Mouse (Mus musculus) neural tube, embryonic 11.5 days (tissue): ENCODE measurements at regions not wholly inside any gene's neighbourhood (a gene's known extent, or its start where the extent isn't known, plus 50 kb on each side); places are given as distances from the start of the nearest gene placed in this dataset.
A peak's percentile ranks its signal among the peaks of the same experiment; 100 is the strongest.

Experiments
- ATAC-seq: fragments of 200-750 bp; cut with Nextera tagmentation; 2 replicates; pipeline ENCODE4 v1.8.0; 2017; ENCODE audit warnings: moderate number of reproducible peaks, mild to moderate bottlenecking, moderate TSS enrichment, moderate library complexity; ENCODE audit not compliant: insufficient read depth, low FRiP score, low TSS enrichment
- DNase-seq: peaks from one replicate; pipeline ENCODE4 v3.0.0-alpha.2; 2015; ENCODE audit warnings: low spot score
- H3K27ac ChIP-seq: fragments of 300-500 bp; sonication (generic); 2 replicates; pipeline ENCODE4 v1.5.1; 2014; ENCODE audit warnings: low read depth, mild to moderate bottlenecking, low read length
- H3K27me3 ChIP-seq: fragments of 300-500 bp; sonication (generic); 2 replicates; pipeline ENCODE4 v1.6.1; 2014; ENCODE audit warnings: mild to moderate bottlenecking, low read length, mixed read lengths; ENCODE audit not compliant: control insufficient read depth, insufficient read depth
- H3K36me3 ChIP-seq: fragments of 300-500 bp; sonication (generic); 2 replicates; pipeline ENCODE4 v1.6.1; 2014; ENCODE audit warnings: mild to moderate bottlenecking, low read length, moderate library complexity, mixed read lengths; ENCODE audit not compliant: control insufficient read depth, insufficient read depth
- H3K4me1 ChIP-seq: fragments of 300-500 bp; sonication (generic); 2 replicates; pipeline ENCODE4 v1.6.1; 2014; ENCODE audit warnings: low read length, mixed read lengths; ENCODE audit not compliant: control insufficient read depth, insufficient read depth
- H3K4me2 ChIP-seq: fragments of 300-500 bp; sonication (generic); 2 replicates; pipeline ENCODE4 v1.6.1; 2014; ENCODE audit warnings: low read depth, mild to moderate bottlenecking, moderate library complexity
- H3K4me3 ChIP-seq: fragments of 300-500 bp; sonication (generic); 2 replicates; pipeline ENCODE4 v1.5.1; 2014; ENCODE audit warnings: low read depth, low read length
- H3K9ac ChIP-seq: fragments of 300-500 bp; sonication (generic); 2 replicates; pipeline ENCODE4 v1.6.1; 2014; ENCODE audit warnings: mild to moderate bottlenecking, low read length
- H3K9me3 ChIP-seq: fragments of 300-500 bp; sonication (generic); 2 replicates; pipeline ENCODE4 v1.6.1; 2016; ENCODE audit warnings: low read length; ENCODE audit not compliant: control insufficient read depth
- WGBS: fragments of 180-500 bp; shearing (Covaris S2); extraction: QIAGEN DNeasy Blood & Tissue Kit; methylation state at CpG from one replicate; pipeline ENCODE4 v1.1.7; 2014; 5-methylcytosine and 5-hydroxymethylcytosine counted together

DNA sequence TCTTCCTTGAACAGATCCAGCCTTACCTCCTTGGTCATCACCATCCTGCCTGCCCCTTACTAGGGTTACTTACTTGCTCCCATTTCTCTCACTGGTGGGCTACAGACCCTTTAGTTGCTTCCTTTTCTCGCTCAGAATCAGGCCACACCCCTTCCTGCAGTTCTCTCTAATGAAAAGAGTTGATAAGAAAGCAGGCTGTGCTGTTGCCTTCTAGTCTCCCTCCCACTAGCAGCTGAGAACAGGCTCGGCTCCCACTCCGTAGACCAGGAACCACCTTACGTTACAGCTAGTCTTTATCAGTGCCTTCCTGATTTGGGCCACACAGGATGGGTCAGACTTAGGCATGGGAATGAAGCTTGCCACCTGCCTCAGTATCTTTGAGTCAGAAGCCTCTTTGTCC, 117.3 kb upstream of the Azi2 start:
- 77% methylated on average over 4 of the region's 4 CpGs for WGBS
- no peaks in the 10 kb centered on the region for H3K9me3 ChIP-seq
- no peaks in the 10 kb centered on the region for H3K36me3 ChIP-seq
- ATAC-seq = no peak
- H3K4me3 ChIP-seq = no peak overlapping the region
- no peak overlapping the region for H3K4me2 ChIP-seq
- no peak overlapping the region for H3K9ac ChIP-seq
- H3K27me3 ChIP-seq = no peaks in the 10 kb centered on the region
- no peak overlapping the region for H3K27ac ChIP-seq
- no peaks in the 10 kb centered on the region for H3K4me1 ChIP-seq
- no peak for DNase-seq

DNA sequence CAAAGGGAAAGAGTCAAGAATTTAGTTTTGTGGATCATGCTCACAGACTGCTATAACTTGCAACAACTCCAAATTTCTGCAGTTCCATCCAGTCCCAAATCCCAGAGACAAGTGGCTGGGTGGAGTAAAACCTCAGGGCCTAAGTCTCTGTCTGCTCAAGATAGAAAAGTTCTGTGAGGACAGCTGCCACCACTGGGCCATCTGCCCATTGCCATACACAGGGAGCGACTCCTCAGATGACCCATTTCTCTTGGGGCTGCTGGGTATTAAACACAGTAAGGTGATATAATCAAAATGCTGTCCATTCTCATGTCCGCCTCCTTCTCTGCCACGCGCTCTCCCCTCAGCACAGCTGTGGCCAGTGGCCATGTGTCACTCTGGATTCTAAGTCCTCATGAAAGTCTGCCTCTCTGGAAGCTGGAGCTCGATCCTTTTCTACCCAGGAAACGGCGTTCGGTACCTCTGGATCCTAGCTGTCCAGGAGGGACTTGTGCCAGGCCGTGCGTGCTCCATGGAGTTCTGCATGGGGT, 132.3 kb upstream of the Azi2 start:
- Histone ChIP-seq H3K27me3 (no peaks in the 10 kb centered on the region), H3K27ac (no peak overlapping the region), H3K4me1 (no peaks in the 10 kb centered on the region), H3K9ac (no peak overlapping the region), H3K9me3 (no peaks in the 10 kb centered on the region), H3K4me2 (no peak overlapping the region), H3K36me3 (no peaks in the 10 kb centered on the region), H3K4me3 (no peak overlapping the region)
- no peak for DNase-seq
- ATAC-seq = no peak
- 89% methylated on average over 10 of the region's 10 CpGs for WGBS

GRCm38 (mm10) chr9:117905045-117905747, 135.1 kb upstream of the Azi2 start:
- Histone ChIP-seq H3K4me1 (no peaks in the 10 kb centered on the region), H3K4me3 (no peak overlapping the region), H3K4me2 (no peak overlapping the region), H3K27me3 (no peaks in the 10 kb centered on the region), H3K27ac (no peak overlapping the region), H3K36me3 (no peaks in the 10 kb centered on the region), H3K9ac (no peak overlapping the region), H3K9me3 (no peaks in the 10 kb centered on the region)
- 73% methylated on average over 10 of the region's 10 CpGs for WGBS
- DNase-seq (no peak), ATAC-seq (no peak)

DNA sequence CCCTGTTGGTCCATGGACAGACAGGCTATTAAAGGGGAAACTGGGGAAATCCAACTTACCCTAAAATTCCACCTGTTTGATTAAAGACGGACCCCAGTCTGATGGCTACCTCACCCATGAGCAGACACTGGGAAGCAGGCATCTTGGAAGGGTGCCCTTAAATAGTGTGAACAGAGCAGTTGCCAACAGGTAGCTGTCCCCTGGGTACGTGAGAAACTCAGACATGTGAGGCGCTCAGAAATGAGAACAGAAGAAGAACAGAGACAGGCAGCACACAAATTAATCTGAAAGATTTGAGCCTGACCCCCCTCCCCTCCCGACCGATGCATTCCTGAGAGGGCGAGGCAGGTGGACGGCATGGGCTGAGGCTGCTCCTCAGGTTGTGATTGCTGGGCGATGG, 135.7 kb upstream of the Azi2 start:
- no peak for ATAC-seq
- Histone ChIP-seq H3K36me3 (no peaks in the 10 kb centered on the region), H3K9me3 (no peaks in the 10 kb centered on the region), H3K4me3 (no peak overlapping the region), H3K27ac (no peak overlapping the region), H3K27me3 (no peaks in the 10 kb centered on the region), H3K4me2 (no peak overlapping the region), H3K4me1 (no peaks in the 10 kb centered on the region), H3K9ac (no peak overlapping the region)
- WGBS = 86% methylated on average over 8 of the region's 8 CpGs
- DNase-seq = no peak

- H3K4me1 ChIP-seq = no peaks in the 10 kb centered on the region
- no peak overlapping the region for H3K4me3 ChIP-seq
- H3K9ac ChIP-seq = no peak overlapping the region
- no peak overlapping the region for H3K27ac ChIP-seq
- no peaks in the 10 kb centered on the region for H3K36me3 ChIP-seq
- WGBS = 61% methylated on average over 4 of the region's 4 CpGs
- no peaks in the 10 kb centered on the region for H3K9me3 ChIP-seq
- peak; percentile 52 for DNase-seq
- H3K4me2 ChIP-seq = no peak overlapping the region
- ATAC-seq = no peak
- H3K27me3 ChIP-seq = no peaks in the 10 kb centered on the region
These were observed 137.3 kb upstream of the Azi2 start for GRCm38 (mm10) chr9:117903025-117903424.

GRCm38 (mm10) chr9:117902239-117902939, 137.9 kb upstream of the Azi2 start:
- H3K9ac ChIP-seq = no peak overlapping the region

GRCm38 (mm10) chr9:117900631-117901030, 139.7 kb upstream of the Azi2 start:
- Histone ChIP-seq H3K4me2 (no peak overlapping the region), H3K4me3 (no peak overlapping the region), H3K9ac (no peak overlapping the region), H3K27ac (no peak overlapping the region), H3K36me3 (no peaks in the 10 kb centered on the region), H3K9me3 (no peaks in the 10 kb centered on the region), H3K4me1 (no peaks in the 10 kb centered on the region), H3K27me3 (no peaks in the 10 kb centered on the region)
- 85% methylated on average over 12 of the region's 12 CpGs for WGBS
- no peak for ATAC-seq
- no peak for DNase-seq

More at GRCm38 (mm10) chr9:117902239-117902939, 137.9 kb upstream of the Azi2 start:
- 91% methylated on average over 20 of the region's 20 CpGs for WGBS
- no peaks in the 10 kb centered on the region for H3K4me1 ChIP-seq
- no peak overlapping the region for H3K27ac ChIP-seq
- ATAC-seq (no peak), DNase-seq (no peak)
- H3K9me3 ChIP-seq = no peaks in the 10 kb centered on the region
- no peaks in the 10 kb centered on the region for H3K27me3 ChIP-seq
- H3K4me2 ChIP-seq = no peak overlapping the region
- H3K4me3 ChIP-seq = no peak overlapping the region
- no peaks in the 10 kb centered on the region for H3K36me3 ChIP-seq

DNA sequence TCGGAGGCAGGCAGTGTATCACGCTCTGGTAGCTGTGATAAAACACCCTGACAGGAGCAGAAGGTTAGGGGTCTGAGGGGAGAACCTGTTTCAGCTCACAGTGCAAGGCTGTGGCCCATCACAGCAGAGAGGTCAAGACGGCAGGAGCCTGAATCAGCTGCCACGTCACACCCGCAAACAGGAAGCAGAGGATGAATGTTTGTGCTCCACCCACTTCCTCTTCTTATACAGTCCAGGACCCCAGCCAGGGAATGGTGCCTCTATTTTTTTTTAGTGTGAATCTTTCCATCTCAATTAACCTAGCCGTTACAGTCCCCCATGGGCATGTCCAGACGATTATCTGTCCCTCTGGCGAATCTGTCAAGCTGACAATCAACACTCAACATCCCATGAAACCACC, 143.8 kb upstream of the Azi2 start:
- WGBS = 87% methylated on average over 8 of the region's 8 CpGs
- no peak overlapping the region for H3K4me2 ChIP-seq
- no peaks in the 10 kb centered on the region for H3K27me3 ChIP-seq
- no peak overlapping the region for H3K9ac ChIP-seq
- DNase-seq (no peak), ATAC-seq (no peak)
- no peak overlapping the region for H3K4me3 ChIP-seq
- no peak overlapping the region for H3K27ac ChIP-seq
- H3K36me3 ChIP-seq = no peaks in the 10 kb centered on the region
- H3K9me3 ChIP-seq = no peaks in the 10 kb centered on the region
- no peaks in the 10 kb centered on the region for H3K4me1 ChIP-seq

DNA sequence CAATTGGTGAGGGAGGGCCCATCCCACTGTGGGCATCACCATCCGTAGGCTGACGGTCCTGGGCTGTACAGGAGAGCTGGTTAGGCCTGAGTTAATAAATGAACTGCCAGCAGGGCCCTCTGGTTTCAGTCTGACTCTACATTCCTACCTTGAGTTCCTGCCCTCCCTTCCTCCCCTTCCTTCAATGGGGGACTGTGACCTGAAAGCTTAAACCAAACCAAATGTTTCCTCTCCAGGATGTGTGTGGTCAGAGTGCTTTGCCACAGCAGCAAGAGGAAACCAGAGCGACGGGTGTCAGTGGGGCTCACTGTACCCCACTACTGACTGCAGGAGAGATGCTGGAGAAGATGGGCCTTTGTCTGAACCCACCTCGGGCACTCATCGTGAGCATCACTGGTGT, 147.7 kb upstream of the Azi2 start:
- Histone ChIP-seq H3K4me3 (no peak overlapping the region), H3K36me3 (no peaks in the 10 kb centered on the region), H3K27me3 (no peaks in the 10 kb centered on the region), H3K9ac (no peak overlapping the region), H3K4me2 (no peak overlapping the region), H3K27ac (no peak overlapping the region), H3K4me1 (no peaks in the 10 kb centered on the region), H3K9me3 (no peaks in the 10 kb centered on the region)
- no peak for DNase-seq
- WGBS = 83% methylated on average over 6 of the region's 6 CpGs
- ATAC-seq = no peak
